Mouse (Mus musculus): Measurements from ENCODE around the gene Cdk17.

DNA sequence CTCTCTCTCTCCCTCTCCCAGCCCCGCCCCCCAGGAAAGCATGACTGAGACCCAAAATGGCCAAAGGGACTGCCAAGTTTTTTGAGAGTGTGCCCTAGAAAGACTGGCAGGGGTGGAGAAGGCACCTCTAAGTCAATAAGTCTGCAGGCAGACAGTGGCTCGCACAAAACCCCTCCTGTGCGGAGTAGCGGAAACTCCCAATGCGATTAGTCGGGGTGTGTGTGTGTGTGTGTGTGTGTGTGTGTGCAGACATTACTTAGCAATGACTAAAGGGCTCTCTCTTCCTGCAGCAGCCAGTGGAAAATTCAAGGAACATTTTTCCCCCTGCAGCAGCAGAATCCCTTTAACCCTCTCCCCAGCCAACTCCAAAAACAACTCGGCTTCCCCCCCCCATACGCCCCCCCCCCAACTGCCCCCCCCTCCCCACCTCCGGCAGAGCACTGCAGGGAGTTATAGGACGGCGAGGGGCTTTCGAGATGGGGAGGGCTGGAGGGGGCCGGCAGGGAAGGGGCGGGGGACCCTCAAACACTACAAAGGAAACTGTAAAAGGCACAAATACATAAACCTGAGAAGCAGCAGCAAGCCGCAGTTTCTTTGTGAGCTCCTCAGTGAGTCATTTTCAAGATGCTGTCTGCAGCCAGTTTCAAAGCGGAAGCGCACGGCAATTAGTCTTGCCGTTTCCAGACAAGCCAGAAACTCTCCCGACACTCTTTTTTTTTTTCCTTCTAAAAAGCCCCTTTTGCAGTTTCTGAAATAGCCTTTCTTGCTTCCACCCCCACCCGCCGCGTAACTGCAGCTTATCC is 148.7 kb downstream of the Cdk17 start:
- TF ChIP-seq POLR2A (IDR thresholded peaks at IDR 0.05; ENCODE audit: low read depth, low read length) (no peak), CTCF (conservative IDR thresholded peaks at IDR 0.05; ENCODE audit: insufficient read depth, insufficient read length, low read depth, low read length) (no peak)

Measured in kidney, adult 2 months (tissue).